Mouse (Mus musculus) limb, embryonic 12.5 days (tissue): Measurements from ENCODE around the gene B3gntl1. TPM values are rescaled to one million over a fixed set of nuclear protein-coding genes. Genes with fewer than 3 reads are reported as not detected.

ENCODE experiments used
- ATAC-seq: fragments of 200-750 bp; cut with Nextera tagmentation; 2 replicates; pipeline ENCODE4 v1.8.0; 2017; ENCODE audit warnings: low read depth, moderate TSS enrichment; ENCODE audit not compliant: insufficient number of reproducible peaks, insufficient read depth, low FRiP score, low TSS enrichment
- H3K27ac ChIP-seq: fragments of 300-500 bp; sonication (generic); 2 replicates; pipeline ENCODE4 v1.5.1; 2016; ENCODE audit warnings: mild to moderate bottlenecking, moderate library complexity
- H3K27me3 ChIP-seq: fragments of 300-500 bp; sonication (generic); 2 replicates; pipeline ENCODE4 v1.6.1; 2016; ENCODE audit warnings: mild to moderate bottlenecking, moderate library complexity
- H3K36me3 ChIP-seq: fragments of 300-500 bp; sonication (generic); 2 replicates; pipeline ENCODE4 v1.6.1; 2016; ENCODE audit warnings: mild to moderate bottlenecking, moderate library complexity
- H3K4me1 ChIP-seq: fragments of 300-500 bp; sonication (generic); replicated peaks from 2 replicates; pipeline ENCODE4 v1.6.1; 2016
- H3K4me2 ChIP-seq: fragments of 300-500 bp; sonication (generic); 2 replicates; pipeline ENCODE4 v1.6.1; 2016; ENCODE audit warnings: mild to moderate bottlenecking, moderate library complexity
- H3K4me3 ChIP-seq: fragments of 300-500 bp; sonication (generic); replicated peaks from 2 replicates; pipeline ENCODE4 v1.5.1; 2016; ENCODE audit warnings: mild to moderate bottlenecking
- H3K9ac ChIP-seq: fragments of 300-500 bp; sonication (generic); replicated peaks from 2 replicates; pipeline ENCODE4 v1.6.1; 2016; ENCODE audit warnings: mild to moderate bottlenecking, moderate library complexity
- H3K9me3 ChIP-seq: fragments of 300-500 bp; sonication (generic); 2 replicates; pipeline ENCODE4 v1.6.1; 2016; ENCODE audit warnings: mild to moderate bottlenecking, moderate library complexity
- WGBS: fragments of 180-500 bp; shearing (Covaris S2); methylation state at CpG from one replicate; pipeline ENCODE4 v1.1.7; 2016; 5-methylcytosine and 5-hydroxymethylcytosine counted together
- polyA plus RNA-seq: library from polyadenylated mRNA; unstranded; fragments of >200 nt; fragmentation: Nextera tagmentation; extraction: Ambion mirVana; gene quantifications from 2 replicates; pipeline ENCODE4 v1.2.1, GENCODE M21; 2016

The B3gntl1 gene
- polyA plus RNA-seq, 1 experiment from 2014 or later, result 8.2 TPM

DNA sequence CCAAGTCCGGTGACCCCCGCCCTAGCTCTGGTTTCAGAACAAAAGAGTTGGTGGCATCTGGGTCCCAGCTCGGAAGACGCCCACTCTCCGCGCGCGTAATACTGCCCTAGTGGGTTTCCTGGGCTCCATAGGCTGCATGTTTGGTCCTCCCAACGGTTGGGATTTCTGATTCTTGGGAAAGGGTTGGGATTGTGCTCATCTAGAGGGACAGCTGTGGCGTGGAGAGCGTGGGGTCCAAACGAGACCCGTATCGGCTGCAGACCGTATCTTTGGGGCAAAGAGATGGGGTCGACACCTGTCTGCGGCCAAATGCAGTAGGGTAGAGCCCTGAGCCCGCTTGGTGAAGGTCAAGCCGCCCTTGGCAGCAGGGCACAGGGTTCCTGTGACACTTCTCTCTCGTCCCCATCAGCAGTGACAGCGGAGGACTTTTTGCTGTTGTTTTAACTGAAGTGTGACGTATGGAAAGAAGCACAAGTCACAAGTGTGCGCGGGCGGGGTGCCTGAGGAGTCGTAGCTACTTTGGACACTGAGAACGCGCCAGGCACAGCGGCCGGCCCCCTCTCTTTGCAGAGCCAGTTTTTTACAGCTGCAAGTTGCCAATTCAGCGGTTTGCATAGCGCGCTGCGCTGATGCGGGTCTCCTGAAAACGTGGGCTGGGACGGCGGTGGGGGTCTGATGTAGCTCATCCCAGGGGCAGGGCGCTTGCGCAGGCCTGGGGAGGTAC is 30.1 kb upstream of the B3gntl1 start:
- no peak overlapping the region for H3K27ac ChIP-seq
- H3K4me1 ChIP-seq, result peaks cover 42% of the 10 kb centered on the region
- WGBS, result under 1% methylated on average over 40 of the region's 40 CpGs
- H3K4me3 ChIP-seq, result peak overlapping the region; percentile 72
- peak overlapping the region; percentile 69 for H3K9ac ChIP-seq
- no peak for ATAC-seq
- H3K27me3 ChIP-seq, result peaks cover 31% of the 10 kb centered on the region
- no peaks in the 10 kb centered on the region for H3K9me3 ChIP-seq
- peak overlapping the region; percentile 97 for H3K4me2 ChIP-seq
- H3K36me3 ChIP-seq, result no peaks in the 10 kb centered on the region

DNA sequence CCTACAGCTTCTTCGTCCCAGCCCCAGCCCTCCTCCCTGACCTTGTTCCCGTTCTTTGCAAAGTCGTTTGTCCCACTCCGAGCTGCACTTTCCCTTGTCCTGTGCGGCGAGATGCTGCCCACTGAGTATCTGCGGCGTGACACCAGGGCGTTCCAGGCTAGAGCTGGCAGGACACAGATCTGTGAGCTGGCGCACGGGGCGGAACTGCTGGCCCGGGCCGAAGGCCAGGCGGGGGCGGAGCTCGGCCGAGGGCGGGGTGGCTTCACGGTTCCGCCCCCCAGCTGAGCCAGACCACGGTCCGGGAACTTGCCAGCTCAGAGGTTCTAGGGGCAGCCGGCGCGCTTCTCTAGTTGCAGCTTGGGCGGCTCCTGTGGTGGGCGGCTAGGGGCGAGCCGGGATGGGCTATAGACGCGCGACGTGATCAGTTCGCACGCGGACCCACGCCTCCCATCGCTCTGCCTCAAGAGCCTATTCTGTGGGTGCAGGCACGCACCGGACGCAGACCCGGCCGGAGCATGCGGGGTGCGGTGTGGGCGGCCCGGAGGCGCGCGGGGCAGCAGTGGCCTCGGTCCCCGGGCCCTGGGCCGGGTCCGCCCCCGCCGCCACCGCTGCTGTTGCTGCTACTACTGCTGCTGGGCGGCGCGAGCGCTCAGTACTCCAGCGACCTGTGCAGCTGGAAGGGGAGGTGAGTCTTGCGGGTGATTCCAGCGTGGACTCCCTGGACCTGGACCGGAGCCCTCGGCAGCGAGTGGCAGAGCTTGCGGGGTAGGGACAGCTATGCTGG is 29.4 kb upstream of the B3gntl1 start:
- Histone ChIP-seq H3K4me3 (peak overlapping the region; percentile 72), H3K9me3 (no peaks in the 10 kb centered on the region), H3K9ac (peak overlapping the region; percentile 69), H3K4me2 (peak overlapping the region; percentile 97), H3K27me3 (peaks cover 31% of the 10 kb centered on the region), H3K36me3 (no peaks in the 10 kb centered on the region), H3K27ac (peak overlapping the region; percentile 69), H3K4me1 (peaks cover 34% of the 10 kb centered on the region)
- ATAC-seq, result peak; percentile 86
- under 1% methylated on average over 69 of the region's 69 CpGs for WGBS

DNA sequence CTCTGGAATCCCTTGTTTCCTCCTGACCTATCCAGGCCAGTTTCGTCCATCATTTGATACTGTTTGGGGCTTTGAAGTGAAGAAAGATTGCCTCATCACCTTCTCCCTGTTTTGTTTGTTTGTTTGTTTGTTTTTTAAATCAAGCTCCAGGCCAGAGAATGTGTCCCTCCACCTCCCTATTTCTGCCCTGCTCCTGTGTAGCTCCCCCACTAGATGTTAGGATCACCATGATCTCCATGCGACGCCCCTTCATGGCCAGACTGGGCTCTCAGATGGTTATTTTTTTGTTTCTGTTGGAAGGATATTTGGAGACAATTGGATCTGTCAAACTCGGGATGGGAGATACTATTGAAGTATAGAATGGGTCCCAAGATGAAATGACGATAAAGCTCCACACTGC is 28.3 kb upstream of the B3gntl1 start, which contains the start of gene Metrnl:
Metrnl (plus strand) TSS at position 301 of the 400 bp plus-strand sequence.
- H3K4me1 ChIP-seq, result peaks cover 25% of the 10 kb centered on the region
- H3K4me3 ChIP-seq, result peak within 1 kb of the TSS; percentile 72
- peak within 1 kb of the TSS; percentile 69; the same call in 1 of the 2 replicates for H3K27ac ChIP-seq
- H3K36me3 ChIP-seq, result no peaks in the 10 kb centered on the region
- H3K9ac ChIP-seq, result peak within 1 kb of the TSS; percentile 69
- H3K4me2 ChIP-seq, result peak within 1 kb of the TSS; percentile 97
- H3K9me3 ChIP-seq, result no peaks in the 10 kb centered on the region
- H3K27me3 ChIP-seq, result peaks cover 31% of the 10 kb centered on the region
- 91% methylated on average over 5 of the region's 5 CpGs for WGBS
- ATAC-seq, result no peak

DNA sequence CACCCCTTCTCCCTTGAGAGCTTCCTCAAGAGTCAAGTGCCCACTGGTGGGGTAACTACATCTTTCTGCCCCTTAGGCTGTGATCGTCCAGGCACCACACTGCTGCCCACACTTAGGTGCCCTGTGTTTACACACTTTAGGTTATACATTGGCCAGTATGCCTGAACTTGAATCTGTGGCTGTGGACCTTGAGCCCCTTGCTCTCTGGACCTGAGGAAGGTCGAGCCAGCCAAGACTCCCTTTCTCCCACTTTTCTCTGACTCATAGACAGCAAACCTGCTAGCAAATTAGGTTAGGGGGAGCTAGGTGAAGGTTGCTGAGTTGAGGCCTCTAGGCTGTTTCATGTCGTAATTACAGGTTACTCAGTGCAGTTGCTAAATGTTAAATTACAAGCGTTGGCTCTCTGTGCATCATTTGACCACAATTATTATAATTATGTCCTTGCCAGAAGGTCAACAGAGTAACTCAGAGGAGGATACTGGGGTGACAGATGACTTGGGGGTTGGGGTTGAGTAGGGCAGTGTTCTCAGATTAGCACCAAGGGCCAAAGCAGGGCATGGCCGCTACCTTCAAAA is 25.5 kb upstream of the B3gntl1 start:
- no peak overlapping the region for H3K9ac ChIP-seq
- peaks cover 10% of the 10 kb centered on the region for H3K27me3 ChIP-seq
- ATAC-seq, result no peak
- no peak overlapping the region for H3K4me2 ChIP-seq
- peaks cover 8% of the 10 kb centered on the region for H3K4me1 ChIP-seq
- no peaks in the 10 kb centered on the region for H3K9me3 ChIP-seq
- H3K4me3 ChIP-seq, result no peak overlapping the region
- 73% methylated on average over 5 of the region's 5 CpGs for WGBS
- H3K27ac ChIP-seq, result no peak overlapping the region
- H3K36me3 ChIP-seq, result no peaks in the 10 kb centered on the region

DNA sequence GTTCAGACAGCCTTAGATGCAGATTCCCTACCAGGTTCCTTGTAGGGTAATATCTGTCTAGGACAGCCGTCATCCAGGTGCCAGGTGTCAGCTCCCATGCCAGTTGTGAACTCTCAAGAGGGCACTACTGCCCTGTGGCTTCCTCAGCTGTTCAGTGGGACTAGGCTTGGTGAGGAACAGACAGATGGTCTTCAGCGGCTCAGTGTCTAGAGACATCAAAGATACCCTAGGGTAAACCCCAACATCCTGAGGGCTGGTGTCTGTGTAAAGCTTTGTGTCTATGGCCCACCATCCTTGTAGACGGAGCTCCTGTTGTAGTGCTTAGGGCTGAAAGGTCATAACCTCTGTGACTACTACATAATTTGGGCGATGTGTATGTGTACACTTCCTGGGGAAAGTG is 24.3 kb upstream of the B3gntl1 start:
- no peaks in the 10 kb centered on the region for H3K27me3 ChIP-seq
- H3K36me3 ChIP-seq, result no peaks in the 10 kb centered on the region
- H3K4me2 ChIP-seq, result no peak overlapping the region
- H3K4me1 ChIP-seq, result 0 out of 2 replicates have a peak, but pooled peaks cover 6% of the 10 kb centered on the region
- H3K9me3 ChIP-seq, result no peaks in the 10 kb centered on the region
- 85% methylated on average over 4 of the region's 4 CpGs for WGBS
- H3K27ac ChIP-seq, result no peak overlapping the region
- no peak overlapping the region for H3K9ac ChIP-seq
- ATAC-seq, result no peak
- H3K4me3 ChIP-seq, result no peak overlapping the region

DNA sequence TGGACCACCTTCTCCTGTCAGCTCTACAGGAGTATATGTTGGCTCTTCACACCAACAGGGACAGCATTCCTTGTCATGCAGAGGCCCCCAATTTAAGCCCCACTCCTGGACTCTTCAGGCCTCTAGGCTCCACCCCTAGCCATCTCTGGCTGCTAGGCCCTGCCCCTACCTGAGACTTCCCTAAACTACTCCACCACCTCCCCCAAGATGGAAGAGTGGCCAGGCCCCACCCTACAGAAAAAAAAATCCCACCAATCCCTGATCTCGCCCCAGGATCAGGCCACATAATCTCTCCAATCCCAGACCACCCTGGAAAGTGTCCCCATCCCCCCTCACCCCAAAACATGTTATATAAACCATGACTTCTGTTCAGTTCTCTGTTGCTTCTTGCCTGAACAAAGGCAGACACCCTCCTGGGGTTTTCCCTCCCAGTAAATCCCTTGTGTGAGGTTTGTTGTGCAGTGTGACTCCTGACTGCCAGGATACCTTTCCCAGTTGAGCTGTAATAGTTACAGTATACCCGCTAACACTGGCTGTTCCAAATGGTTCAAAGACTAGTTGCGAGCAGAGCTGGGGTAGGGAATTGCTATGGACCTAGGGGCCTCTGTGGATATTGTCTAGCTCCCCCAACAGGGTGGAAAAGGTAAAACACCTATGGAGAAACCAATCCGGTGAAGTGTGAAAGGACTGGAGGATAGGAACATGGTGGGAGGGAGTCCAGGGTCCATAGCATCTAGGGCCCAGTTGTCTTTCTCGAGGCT is 22.5 kb upstream of the B3gntl1 start:
- H3K4me1 ChIP-seq, result no peaks in the 10 kb centered on the region
- ATAC-seq, result no peak

DNA sequence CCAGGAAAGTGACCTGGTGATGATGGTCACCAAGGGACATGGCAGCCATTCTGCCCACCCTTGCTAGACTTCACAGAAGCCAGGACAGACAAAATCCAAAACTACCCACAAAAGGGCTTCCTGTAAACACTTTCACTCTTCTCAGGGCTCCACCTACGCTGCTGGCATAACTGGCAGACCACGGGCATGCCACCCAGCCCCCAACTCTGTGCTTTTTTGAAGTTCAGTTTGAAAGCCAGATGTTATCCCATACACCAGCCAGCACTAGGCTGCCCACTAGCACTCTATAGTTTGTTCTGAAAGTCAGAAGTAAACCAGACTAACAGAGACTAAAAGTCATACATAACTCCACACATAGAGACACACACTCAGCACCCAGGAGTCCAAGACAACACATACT is 15.1 kb upstream of the B3gntl1 start:
- no peak overlapping the region for H3K4me3 ChIP-seq
- H3K9me3 ChIP-seq, result no peaks in the 10 kb centered on the region
- no peak overlapping the region for H3K27ac ChIP-seq
- H3K4me2 ChIP-seq, result no peak overlapping the region
- H3K4me1 ChIP-seq, result 0 out of 2 replicates have a peak, but pooled peaks cover 5% of the 10 kb centered on the region
- no peak overlapping the region for H3K9ac ChIP-seq
- 89% methylated on average over 2 of the region's 2 CpGs for WGBS
- no peaks in the 10 kb centered on the region for H3K36me3 ChIP-seq
- H3K27me3 ChIP-seq, result no peaks in the 10 kb centered on the region
- ATAC-seq, result no peak

More for the DNA sequence above, 22.5 kb upstream of the B3gntl1 start:
- H3K9me3 ChIP-seq, result no peaks in the 10 kb centered on the region
- no peak overlapping the region for H3K4me2 ChIP-seq
- H3K27me3 ChIP-seq, result no peaks in the 10 kb centered on the region
- no peak overlapping the region for H3K27ac ChIP-seq
- no peak overlapping the region for H3K4me3 ChIP-seq
- 75% methylated on average over 5 of the region's 5 CpGs for WGBS
- H3K9ac ChIP-seq, result no peak overlapping the region
- no peaks in the 10 kb centered on the region for H3K36me3 ChIP-seq

DNA sequence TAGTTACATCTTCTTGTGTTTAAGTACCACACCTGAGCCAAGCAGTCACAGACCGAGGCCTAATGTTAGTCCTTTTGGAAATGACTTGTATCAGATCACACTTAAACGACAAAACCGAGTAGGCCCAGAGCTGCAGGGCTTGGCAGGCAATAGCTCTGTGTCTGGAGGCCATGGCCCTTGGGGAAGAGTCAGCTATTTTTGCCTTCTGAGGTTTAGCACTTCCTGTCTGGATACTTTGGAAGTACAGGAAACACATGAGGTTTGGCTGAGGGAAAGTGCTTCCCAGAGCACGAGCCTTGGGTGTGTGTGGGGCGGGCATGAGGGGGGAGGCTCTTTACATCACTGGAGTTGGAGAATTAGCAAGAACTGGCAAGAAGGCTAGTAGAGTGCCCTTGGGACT is 13.7 kb upstream of the B3gntl1 start:
- WGBS, result 60% methylated on average over 5 of the region's 5 CpGs
- Histone ChIP-seq H3K36me3 (no peaks in the 10 kb centered on the region), H3K9ac (no peak overlapping the region), H3K27ac (no peak overlapping the region), H3K9me3 (no peaks in the 10 kb centered on the region), H3K4me1 (0 out of 2 replicates have a peak, but pooled peaks cover 5% of the 10 kb centered on the region), H3K27me3 (no peaks in the 10 kb centered on the region), H3K4me3 (no peak overlapping the region), H3K4me2 (no peak overlapping the region)
- no peak for ATAC-seq

DNA sequence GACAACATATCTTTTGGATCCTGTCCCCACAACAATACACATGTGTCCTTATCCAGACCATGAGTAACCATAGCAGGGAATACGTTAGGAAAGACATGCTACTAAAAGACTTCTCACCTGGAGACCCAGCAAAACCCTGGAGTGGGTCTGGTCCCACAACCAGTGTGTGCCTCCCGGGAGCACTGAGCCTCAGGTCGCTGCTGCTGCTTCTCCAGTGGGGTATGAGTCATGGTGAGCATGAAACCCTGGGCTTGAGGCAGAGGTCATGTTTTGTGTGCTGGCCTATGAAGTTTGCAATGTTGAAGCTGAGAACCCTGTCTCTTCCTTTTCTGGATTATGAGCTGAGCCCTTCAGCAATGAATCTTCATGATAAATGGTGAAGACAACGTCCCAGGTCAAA is 13.1 kb upstream of the B3gntl1 start:
- Histone ChIP-seq H3K27ac (no peak overlapping the region), H3K4me1 (0 out of 2 replicates have a peak, but pooled peaks cover 5% of the 10 kb centered on the region), H3K9me3 (no peaks in the 10 kb centered on the region), H3K4me2 (no peak overlapping the region), H3K9ac (no peak overlapping the region), H3K36me3 (no peaks in the 10 kb centered on the region), H3K27me3 (no peaks in the 10 kb centered on the region), H3K4me3 (no peak overlapping the region)
- ATAC-seq, result no peak
- WGBS, result 85% methylated on average over 4 of the region's 4 CpGs

DNA sequence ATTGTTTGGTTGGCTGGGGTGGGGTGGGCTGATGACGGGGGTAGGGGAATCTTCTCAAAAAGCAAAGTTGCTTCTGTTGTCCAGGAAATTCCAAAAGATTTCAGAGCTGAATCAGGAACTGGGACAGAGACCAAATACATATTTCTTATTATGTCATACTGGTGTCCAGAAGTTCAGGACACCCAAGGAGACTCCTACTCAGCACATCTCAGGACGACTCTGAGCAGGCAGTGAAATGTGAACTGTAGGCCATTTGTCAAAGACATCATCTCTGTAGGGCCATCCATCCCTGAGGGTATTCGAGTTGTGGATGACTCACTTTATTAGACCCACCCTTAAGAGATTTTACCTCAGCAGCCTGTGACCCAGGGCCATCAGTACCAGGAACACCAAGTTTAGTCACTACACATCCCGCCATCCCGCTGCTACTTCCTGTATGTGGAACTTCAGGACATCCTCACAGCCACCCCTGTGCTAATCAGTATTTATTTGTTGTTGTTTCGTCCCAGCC is 12.6 kb upstream of the B3gntl1 start:
- H3K4me2 ChIP-seq, result no peak overlapping the region
- no peak for ATAC-seq
- H3K4me1 ChIP-seq, result 0 out of 2 replicates have a peak, but pooled peaks cover 5% of the 10 kb centered on the region
- no peak overlapping the region for H3K27ac ChIP-seq
- 70% methylated on average over 6 of the region's 6 CpGs for WGBS
- H3K4me3 ChIP-seq, result no peak overlapping the region
- H3K36me3 ChIP-seq, result no peaks in the 10 kb centered on the region
- H3K27me3 ChIP-seq, result no peaks in the 10 kb centered on the region
- no peaks in the 10 kb centered on the region for H3K9me3 ChIP-seq
- H3K9ac ChIP-seq, result no peak overlapping the region
